Mouse (Mus musculus) spleen, postnatal 36 days (tissue): ENCODE measurements at regions not wholly inside any gene's neighbourhood (a gene's known extent, or its start where the extent isn't known, plus 50 kb on each side); places are given as distances from the start of the nearest gene placed in this dataset.
A peak's percentile ranks its signal among the peaks of the same experiment; 100 is the strongest.

ENCODE experiments used
- DNase-seq, 2 experiments: peaks; one replicate each; pipeline ENCODE4 v3.0.0; 2022; ENCODE audit warnings: low spot score in 2 of 2, mixed read lengths in 1 of 2

- peak; percentile 26 to 45 for DNase-seq
These were observed 484.8 kb upstream of the Gm7489 start for GRCm38 (mm10) chr15:53399663-53400553.

- DNase-seq: no peak
These were observed 484.2 kb upstream of the Gm7489 start for GRCm38 (mm10) chr15:53400554-53400846.
